Mouse (Mus musculus): ENCODE results near the gene Kti12.

The Kti12 gene

GRCm38 (mm10) chr4:108847715-108848504 lies at the start of gene Kti12:
Gene Kti12, plus strand, starts transcription at chr4:108847785.
- peak; percentile 33 to 48 for DNase-seq (ENCODE audit: low read depth in 1 of 2, low spot score in 2 of 2)

GRCm38 (mm10) chr4:108798083-108798830 lies 49.3 kb upstream of the Kti12 start:
- DNase-seq (ENCODE audit: low read depth in 1 of 2, low spot score in 2 of 2), result no peak

- DNase-seq (ENCODE audit: low read depth in 1 of 2, low spot score in 2 of 2), result no peak
Observed at GRCm38 (mm10) chr4:108803535-108803934, 44.0 kb upstream of the Kti12 start.

- no peak for DNase-seq (ENCODE audit: low read depth in 1 of 2, low spot score in 2 of 2)
Observed at GRCm38 (mm10) chr4:108811142-108811541, 36.4 kb upstream of the Kti12 start.

GRCm38 (mm10) chr4:108811550-108811949 lies 36.0 kb upstream of the Kti12 start:
- DNase-seq (ENCODE audit: low read depth in 1 of 2, low spot score in 2 of 2), result no peak

- DNase-seq (ENCODE audit: low read depth in 1 of 2, low spot score in 2 of 2), result no peak
Observed at GRCm38 (mm10) chr4:108825677-108826076, 21.9 kb upstream of the Kti12 start.

GRCm38 (mm10) chr4:108826096-108826495 lies 21.5 kb upstream of the Kti12 start:
- DNase-seq (ENCODE audit: low read depth in 1 of 2, low spot score in 2 of 2), result no peak

GRCm38 (mm10) chr4:108826643-108827042 lies 20.9 kb upstream of the Kti12 start:
- DNase-seq (ENCODE audit: low read depth in 1 of 2, low spot score in 2 of 2), result no peak

GRCm38 (mm10) chr4:108830698-108831097 lies 16.9 kb upstream of the Kti12 start:
- DNase-seq (ENCODE audit: low read depth in 1 of 2, low spot score in 2 of 2), result no peak

- peak; percentile 70 to 86 for DNase-seq (ENCODE audit: low read depth in 1 of 2, low spot score in 2 of 2)
Observed at GRCm38 (mm10) chr4:108832916-108833827, 14.4 kb upstream of the Kti12 start, which contains the start of gene Btf3l4. Gene Btf3l4, minus strand, starts transcription at chr4:108833614.

- DNase-seq (ENCODE audit: low read depth in 1 of 2, low spot score in 2 of 2), result peak in 1 of 2 experiments; percentile 22
Observed at GRCm38 (mm10) chr4:108833828-108834114, 13.8 kb upstream of the Kti12 start.

GRCm38 (mm10) chr4:108834115-108834970 lies 13.2 kb upstream of the Kti12 start, which contains the start of gene Txndc12:
Gene Txndc12, plus strand, starts transcription at chr4:108834601.
- peak; percentile 31 to 63 for DNase-seq (ENCODE audit: low read depth in 1 of 2, low spot score in 2 of 2)

- no peak for DNase-seq (ENCODE audit: low read depth in 1 of 2, low spot score in 2 of 2)
Observed at GRCm38 (mm10) chr4:108834971-108835311, 12.6 kb upstream of the Kti12 start.

- no peak for DNase-seq (ENCODE audit: low read depth in 1 of 2, low spot score in 2 of 2)
Observed at GRCm38 (mm10) chr4:108835496-108835895, 12.1 kb upstream of the Kti12 start.

- DNase-seq (ENCODE audit: low read depth in 1 of 2, low spot score in 2 of 2), result no peak
Observed at GRCm38 (mm10) chr4:108838031-108838430, 9.6 kb upstream of the Kti12 start.

GRCm38 (mm10) chr4:108841920-108842578 lies 5.5 kb upstream of the Kti12 start:
- no peak for DNase-seq (ENCODE audit: low read depth in 1 of 2, low spot score in 2 of 2)

- no peak for DNase-seq (ENCODE audit: low read depth in 1 of 2, low spot score in 2 of 2)
Observed at GRCm38 (mm10) chr4:108843336-108843735, 4.2 kb upstream of the Kti12 start.

GRCm38 (mm10) chr4:108845824-108846569 lies 1.6 kb upstream of the Kti12 start:
- DNase-seq (ENCODE audit: low read depth in 1 of 2, low spot score in 2 of 2), result no peak

- no peak for DNase-seq (ENCODE audit: low read depth in 1 of 2, low spot score in 2 of 2)
Observed at GRCm38 (mm10) chr4:108848505-108848848, 892 bp downstream of the Kti12 start, which contains the start of gene A730015C16Rik. Gene A730015C16Rik, minus strand, starts transcription at chr4:108848619.
